Mouse (Mus musculus): ENCODE results near the gene Rgl2. TPM values are rescaled to one million over a fixed set of nuclear protein-coding genes. Genes with fewer than 3 reads are reported as not detected.
A peak's percentile ranks its signal among the peaks of the same experiment; 100 is the strongest.
"Not testable (repeated sequence)": the region's sequence is repeated elsewhere in the genome, so short reads cannot be mapped to it uniquely, and the experiment has no call there.

The Rgl2 gene
- total RNA-seq, 2 experiments from 2014 or later, result 38.2 to 58.3 TPM

DNA sequence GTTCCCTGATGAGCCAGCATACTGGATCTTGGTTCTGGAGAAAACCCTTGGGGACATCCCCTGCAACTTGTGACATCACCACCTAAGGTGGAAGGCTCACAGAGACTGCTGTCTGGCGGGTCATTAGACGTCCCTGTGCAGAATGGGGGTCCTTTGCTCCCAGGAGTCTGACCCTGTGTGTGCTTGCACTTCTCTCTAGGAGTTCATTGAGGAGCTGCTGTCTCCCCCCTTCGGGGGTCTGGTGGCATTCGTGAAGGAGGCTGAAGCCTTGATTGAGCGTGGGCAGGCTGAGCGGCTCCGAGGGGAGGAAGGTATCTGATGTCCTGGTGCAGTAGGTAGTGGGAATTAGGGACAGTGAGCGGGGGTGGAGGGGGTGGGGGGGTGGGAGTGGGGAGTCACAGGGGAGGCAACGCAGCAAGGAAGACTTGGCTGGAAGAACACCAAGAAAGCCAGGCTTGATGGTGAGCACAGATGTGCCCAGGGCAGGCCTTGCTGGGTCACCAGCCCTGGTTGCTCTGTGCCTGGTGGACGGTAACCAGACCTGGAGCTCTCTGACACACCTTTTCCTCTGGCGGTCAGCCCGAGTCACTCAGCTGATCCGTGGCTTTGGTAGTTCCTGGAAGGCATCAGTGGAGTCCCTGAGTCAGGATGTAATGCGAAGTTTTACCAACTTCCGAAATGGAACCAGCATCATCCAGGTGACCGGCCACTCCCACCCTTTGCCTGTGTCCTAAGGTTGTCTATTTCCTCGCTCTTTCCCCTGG is 35.9 kb downstream of the Rgl2 start:
- no peak for ATAC-seq (ENCODE audit: poor library complexity, severe bottlenecking)

DNA sequence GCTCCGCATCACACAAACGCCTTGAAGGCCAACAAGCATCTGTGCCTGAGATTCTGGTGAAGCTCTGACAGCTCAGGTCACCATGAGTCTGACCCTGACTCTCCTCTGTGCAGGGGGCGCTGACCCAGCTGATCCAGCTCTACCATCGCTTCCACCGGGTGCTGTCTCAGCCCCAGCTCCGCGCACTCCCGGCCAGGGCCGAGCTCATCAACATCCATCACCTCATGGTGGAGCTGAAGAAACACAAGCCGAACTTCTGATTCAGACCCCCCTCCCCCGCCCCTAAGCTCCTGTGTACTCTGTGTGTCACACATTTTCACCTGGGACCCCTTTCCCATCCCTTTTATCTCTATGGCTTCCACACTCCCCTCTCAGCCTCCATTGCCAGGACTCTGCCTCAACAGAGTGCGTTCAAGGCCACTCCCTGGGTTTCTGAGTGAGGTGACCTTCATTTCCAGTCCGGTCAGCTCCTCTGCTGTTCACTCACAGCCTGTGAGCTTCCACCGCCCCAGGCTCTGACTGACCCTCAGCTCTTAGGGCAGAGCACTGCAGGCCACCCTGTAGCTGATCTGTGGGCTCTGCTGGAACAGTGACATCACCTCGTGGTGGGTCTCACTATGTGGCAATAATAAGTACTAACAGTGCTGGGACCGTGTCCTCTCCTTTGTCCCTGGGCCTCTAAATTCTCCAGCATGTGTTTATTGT is 36.7 kb downstream of the Rgl2 start:
- ATAC-seq (ENCODE audit: poor library complexity, severe bottlenecking), result no peak

DNA sequence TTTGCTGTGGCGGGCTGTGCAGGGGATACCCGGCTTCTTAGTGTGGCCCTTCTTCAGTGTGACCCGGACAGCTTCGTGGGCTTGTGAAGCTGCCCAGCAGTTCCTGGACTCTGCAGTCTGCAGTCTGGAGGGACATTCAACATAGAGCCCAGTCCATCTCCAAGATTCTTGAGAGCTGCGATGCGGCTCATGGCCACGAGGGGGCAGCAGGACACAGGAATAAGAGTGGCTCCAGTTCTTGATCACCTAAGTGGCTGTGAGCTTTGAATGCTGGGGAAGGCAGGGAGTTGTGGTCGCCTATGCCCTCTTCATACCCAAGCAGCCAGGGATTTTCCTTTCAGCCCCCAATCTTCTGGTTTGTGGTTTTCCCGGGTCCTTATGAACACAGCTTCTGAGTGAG is 39.1 kb downstream of the Rgl2 start:
- peak; percentile 99 for ATAC-seq (ENCODE audit: poor library complexity, severe bottlenecking)

DNA sequence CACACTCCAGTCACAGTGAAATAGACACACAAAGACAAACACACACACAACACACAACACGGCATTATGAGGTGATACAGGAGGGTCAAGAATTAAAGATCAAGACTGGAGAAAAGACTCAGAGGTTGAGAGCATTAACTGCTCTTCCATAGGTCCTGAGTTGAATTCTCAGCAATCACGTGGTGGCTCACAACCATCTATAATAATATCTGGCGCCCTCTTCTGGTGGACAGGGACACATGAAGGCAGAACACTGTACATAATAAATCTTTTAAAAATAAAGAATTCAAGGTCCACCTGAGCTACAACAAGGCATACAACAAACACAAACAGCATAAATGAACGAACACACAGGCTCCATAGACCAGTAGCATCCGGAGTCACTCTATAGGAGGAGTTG is 39.6 kb downstream of the Rgl2 start:
- peak; percentile 23; the same call in 1 of the 2 replicates for ATAC-seq (ENCODE audit: poor library complexity, severe bottlenecking)

DNA sequence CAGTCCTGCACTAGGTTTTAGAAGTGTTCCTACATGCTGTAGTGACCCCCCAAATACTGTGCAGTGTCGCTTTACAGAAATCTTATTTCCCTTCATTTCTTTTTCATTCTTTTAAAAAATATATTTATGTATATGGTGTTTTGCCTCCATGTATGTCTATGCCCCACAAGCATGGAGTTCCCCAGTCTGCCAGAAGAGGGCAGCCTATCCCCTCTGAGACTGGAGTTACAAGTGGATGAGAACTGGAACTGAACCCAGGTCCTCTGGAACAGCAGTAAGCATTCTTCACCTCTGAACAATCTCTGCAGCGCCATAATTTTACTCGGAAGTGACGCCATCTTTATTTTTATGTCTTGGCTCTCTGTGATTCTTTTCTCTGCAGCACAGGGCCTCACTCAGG is 40.1 kb downstream of the Rgl2 start:
- no peak for ATAC-seq (ENCODE audit: poor library complexity, severe bottlenecking)

DNA sequence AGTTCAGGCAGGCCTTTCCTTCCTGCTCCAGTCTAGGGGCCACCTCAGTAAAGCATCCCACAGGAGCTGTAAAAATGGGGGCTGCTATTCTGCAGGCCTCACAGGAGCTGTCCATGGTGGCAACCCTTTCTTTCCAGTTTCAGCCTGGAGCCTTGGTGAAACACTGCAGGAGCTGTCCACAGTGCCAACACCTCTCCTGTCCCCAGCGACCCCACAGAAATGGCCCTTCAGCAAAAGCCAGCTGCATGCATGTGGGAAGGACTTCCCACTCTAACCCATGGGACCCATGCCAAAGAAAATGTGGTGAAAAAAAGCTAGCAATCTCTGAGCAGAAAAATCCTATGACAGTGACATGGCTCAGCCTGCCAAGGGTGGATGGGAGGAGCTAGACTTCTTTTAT is 43.3 kb downstream of the Rgl2 start:
- ATAC-seq (ENCODE audit: poor library complexity, severe bottlenecking), result no peak

DNA sequence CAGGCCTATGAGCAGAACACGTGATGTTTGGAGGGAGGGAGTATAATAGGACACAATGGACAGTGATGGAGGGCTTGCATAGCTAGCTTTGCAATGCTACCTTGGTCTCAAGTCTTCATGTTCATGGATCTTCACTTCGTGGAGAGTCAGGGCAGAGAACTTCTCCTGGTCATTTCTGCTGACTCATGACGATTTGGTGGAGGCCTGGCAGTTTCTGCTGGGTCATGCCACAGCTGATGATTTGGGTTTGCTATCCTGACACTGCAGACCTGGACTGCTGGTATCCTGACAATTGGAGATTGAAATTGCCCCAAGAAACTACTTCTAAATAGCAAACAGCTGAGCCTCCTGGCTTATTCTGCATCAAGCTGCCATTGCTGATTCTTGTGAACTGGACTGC is 44.2 kb downstream of the Rgl2 start:
- no peak for ATAC-seq (ENCODE audit: poor library complexity, severe bottlenecking)

DNA sequence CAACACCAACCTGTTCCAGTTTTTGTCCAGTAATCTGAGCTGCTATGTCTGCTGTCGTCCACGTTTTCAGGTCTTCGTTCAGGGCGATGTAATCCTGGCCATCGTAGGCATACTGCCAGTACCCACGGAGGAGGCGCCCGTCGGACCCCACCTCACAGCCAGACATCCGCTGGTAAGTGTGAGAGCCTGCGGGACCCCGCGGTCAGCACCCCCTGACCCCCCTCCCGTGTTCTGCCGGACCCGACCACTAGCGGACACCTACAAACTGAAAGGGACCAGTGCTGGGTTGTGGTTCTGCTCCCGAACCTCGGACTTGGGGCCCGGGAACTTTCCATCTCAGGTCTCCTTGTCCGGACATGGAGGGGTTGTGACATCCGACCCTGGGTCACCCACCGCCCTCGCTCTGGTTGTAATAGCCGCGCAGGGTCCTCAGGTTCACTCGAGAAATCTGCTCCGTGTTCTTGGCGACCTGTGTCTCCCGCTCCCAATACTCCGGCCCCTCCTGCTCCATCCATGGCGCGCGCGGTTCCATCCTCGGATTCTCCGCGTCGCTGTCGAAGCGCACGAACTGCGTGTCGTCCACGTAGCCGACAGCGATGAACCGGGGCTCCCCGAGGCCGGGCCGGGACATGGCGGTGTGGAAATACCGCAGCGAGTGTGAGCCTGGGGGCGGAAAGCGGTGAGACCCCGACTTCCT is 48.7 kb downstream of the Rgl2 start:
- ATAC-seq (ENCODE audit: poor library complexity, severe bottlenecking), result no peak

DNA sequence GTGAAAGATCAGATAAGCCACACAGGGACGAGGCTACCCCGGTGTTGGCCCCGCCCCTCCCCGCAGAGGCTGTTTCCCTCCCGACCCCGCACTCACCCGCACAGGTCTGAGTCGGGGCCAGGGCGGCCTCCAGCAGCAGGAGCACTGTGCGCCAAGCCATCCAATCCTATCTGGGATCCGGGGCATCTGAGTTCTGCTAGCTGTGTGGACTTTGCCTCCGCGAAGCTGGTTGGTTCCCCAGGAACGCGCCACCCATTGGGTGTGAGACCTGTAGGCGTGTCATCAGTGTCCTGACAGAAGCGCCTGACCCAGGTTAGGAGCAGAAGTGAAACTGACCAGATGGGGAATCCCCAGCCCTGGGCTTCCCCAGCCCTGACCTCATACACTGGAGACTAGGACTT is 49.3 kb downstream of the Rgl2 start:
- ATAC-seq (ENCODE audit: poor library complexity, severe bottlenecking), result peak; percentile 93

DNA sequence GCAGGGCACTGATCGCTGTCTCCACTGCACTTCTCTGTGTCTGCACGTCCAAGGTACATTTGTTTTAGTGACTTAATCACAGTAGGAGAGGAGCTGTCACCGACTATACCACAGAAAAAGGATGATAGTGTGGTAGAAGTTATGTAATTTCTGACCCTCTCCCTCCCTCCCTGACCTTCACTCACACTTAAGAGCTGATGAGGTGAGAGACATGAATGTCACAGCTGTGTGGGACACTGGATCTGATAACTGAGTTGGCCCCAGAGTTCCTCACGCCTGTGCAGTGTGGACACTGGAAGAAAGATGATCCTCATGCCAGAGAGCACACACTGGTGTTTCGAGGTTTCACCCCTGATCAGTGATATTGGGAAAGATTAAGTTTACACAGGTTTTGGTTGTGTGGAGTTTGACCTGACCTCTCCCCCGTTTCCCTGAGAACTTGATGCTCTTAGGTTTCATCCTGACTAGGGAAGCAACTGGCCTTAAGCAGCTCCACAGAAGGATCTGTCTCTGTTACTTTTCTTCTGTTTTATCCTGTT is 50.2 kb downstream of the Rgl2 start:
- ATAC-seq (ENCODE audit: poor library complexity, severe bottlenecking), result no peak

DNA sequence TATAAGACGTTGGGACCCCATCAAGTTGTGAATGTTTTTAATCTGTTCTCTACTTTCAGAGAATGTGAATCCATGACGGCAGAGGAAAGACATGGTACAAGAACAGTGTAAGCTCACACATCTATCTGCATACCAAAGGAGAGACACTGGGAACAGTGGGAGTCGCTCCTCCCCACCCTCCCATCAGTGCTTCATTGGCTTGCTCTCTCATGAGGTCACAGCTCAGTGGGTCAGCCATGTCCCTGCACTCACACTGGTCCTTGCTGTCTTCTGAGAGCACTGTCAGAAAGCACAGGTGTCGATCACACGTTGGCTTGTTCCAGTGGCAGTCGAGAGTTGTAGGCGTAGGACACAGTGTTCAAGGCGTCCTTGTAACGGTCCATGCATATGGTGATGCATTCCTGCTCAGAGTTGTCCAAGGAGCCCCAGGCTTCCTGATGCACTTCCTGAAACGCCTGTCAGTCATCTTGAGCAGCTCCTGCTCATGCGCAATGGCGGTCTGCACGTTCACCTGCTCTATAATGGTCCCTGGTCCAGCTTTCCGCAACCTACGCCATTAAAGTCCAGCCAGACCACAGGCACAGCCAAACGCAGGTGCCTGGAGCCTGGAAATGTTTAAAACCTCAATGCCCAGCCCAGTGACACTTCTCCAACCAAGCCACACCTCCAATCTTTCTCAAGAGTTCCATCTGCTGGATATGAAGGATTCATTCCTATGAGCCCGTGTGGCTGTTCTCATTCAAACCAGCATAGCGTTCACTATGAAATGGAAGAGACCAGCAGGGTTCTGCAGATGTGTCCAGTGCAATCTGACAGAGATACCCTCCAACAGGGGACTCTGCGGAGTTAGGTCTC is 51.1 kb downstream of the Rgl2 start:
- no peak for ATAC-seq (ENCODE audit: poor library complexity, severe bottlenecking)

DNA sequence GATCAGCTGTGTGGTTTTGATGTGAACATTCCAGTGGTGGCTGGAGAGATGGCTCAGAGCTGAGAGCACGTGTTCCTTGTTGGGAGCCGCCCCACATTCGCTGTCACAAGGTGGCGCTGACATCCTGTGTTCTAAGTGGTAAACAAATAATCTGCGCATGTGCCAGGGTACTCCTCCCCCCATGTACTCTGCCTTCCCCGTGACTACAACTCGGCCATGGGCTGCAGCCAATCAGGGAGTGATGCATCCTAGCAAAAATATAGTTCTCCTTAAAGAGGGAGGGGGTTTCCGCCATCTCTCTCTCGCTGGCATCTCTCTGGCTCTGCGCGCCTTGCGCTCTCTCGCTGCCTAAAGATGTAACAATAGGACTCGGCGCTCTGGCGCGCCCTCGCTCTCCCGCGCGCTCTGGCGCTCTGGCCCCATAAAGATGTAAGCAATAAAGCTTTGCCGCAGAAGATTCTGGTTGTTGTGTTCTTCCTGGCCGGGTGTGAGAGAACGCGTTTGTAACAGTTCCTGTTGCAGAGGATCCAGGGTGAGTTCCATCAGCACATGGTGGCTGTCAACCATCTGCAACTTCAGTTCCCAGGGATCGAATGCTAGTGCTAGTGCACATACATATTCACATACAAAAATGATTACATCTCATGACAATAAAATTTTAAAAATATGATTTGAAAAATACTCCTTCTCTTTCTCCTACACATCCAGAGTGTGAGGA is 52.0 kb downstream of the Rgl2 start:
- ATAC-seq (ENCODE audit: poor library complexity, severe bottlenecking), result peak; percentile 65

DNA sequence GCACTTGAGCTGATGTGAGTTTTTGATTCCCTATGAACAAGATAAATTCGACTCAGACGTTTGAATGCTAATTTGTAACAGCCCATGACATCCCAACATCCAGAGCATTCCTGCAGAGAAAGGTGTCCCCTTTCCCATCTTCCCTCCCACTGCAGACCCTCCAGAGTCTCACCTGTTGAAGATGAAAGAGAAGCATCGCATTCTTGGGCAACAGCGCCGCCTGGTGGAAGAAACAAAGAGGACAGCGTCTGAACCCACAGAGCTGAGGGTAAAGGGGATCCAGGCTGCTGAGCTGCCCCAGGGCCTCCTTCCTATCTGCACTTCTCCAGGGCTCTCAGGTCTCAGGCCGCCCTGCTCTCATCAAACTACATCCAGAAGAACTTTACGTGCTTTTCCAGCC is 52.8 kb downstream of the Rgl2 start:
- ATAC-seq (ENCODE audit: poor library complexity, severe bottlenecking), result not testable (repeated sequence)

Other genes starting within 250 kb of the Rgl2 start
- gene Hnrnpm, start 242.7 kb upstream of the Rgl2 start, total RNA-seq (2015), result 362 and 391 TPM in 2 replicates
- 264 and 265 TPM in 2 replicates for gene Hnrnpm, start 242.7 kb upstream of the Rgl2 start, total RNA-seq (2017)
- gene March2, start 210.9 kb upstream of the Rgl2 start, total RNA-seq (2015), result 51.4 and 64.2 TPM in 2 replicates
- gene March2, start 210.9 kb upstream of the Rgl2 start, total RNA-seq (2017), result 42.7 and 46.6 TPM in 2 replicates
- 94.0 and 104 TPM in 2 replicates for gene Rab11b, start 169.0 kb upstream of the Rgl2 start, total RNA-seq (2015)
- 26.7 and 41.1 TPM in 2 replicates for gene Rab11b, start 169.0 kb upstream of the Rgl2 start, total RNA-seq (2017)
- gene Angptl4, start 147.7 kb upstream of the Rgl2 start, total RNA-seq (2015), result 0.59 and 0.80 TPM in 2 replicates
- 0.33 and 0.73 TPM in 2 replicates for gene Angptl4, start 147.7 kb upstream of the Rgl2 start, total RNA-seq (2017)
- gene Kank3, start 119.0 kb upstream of the Rgl2 start, total RNA-seq (2015), result 12.3 and 16.2 TPM in 2 replicates
- 13.5 and 14.8 TPM in 2 replicates for gene Kank3, start 119.0 kb upstream of the Rgl2 start, total RNA-seq (2017)
- 875 and 928 TPM in 2 replicates for gene Rps28, start 105.0 kb upstream of the Rgl2 start, total RNA-seq (2015)
- gene Rps28, start 105.0 kb upstream of the Rgl2 start, total RNA-seq (2017), result 2,242 and 2,459 TPM in 2 replicates
- gene Ndufa7, start 105.0 kb upstream of the Rgl2 start, total RNA-seq (2015), result 150 and 160 TPM in 2 replicates
- 110 and 139 TPM in 2 replicates for gene Ndufa7, start 105.0 kb upstream of the Rgl2 start, total RNA-seq (2017)
- 2.5 and 4.0 TPM in 2 replicates for gene Cd320, start 86.5 kb upstream of the Rgl2 start, total RNA-seq (2015)
- gene Cd320, start 86.5 kb upstream of the Rgl2 start, total RNA-seq (2017), result 0.85 and 1.5 TPM in 2 replicates
- gene Gm7029, start 55.7 kb upstream of the Rgl2 start, total RNA-seq (2015), result not detected in 2 replicates
- not detected in 2 replicates for gene Gm7029, start 55.7 kb upstream of the Rgl2 start, total RNA-seq (2017)
- 9.0 and 12.9 TPM in 2 replicates for gene Kifc1, start 38.9 kb upstream of the Rgl2 start, total RNA-seq (2015)
- 40.1 and 41.3 TPM in 2 replicates for gene Kifc1, start 38.9 kb upstream of the Rgl2 start, total RNA-seq (2017)
- 4.9 and 9.8 TPM in 2 replicates for gene Platr17, start 24.4 kb upstream of the Rgl2 start, total RNA-seq (2015)
- 2.6 and 5.9 TPM in 2 replicates for gene Platr17, start 24.4 kb upstream of the Rgl2 start, total RNA-seq (2017)
- gene Daxx, start 20.1 kb upstream of the Rgl2 start, total RNA-seq (2015), result 42.1 and 49.7 TPM in 2 replicates
- gene Daxx, start 20.1 kb upstream of the Rgl2 start, total RNA-seq (2017), result 39.3 and 63.3 TPM in 2 replicates
- 99.7 and 105 TPM in 2 replicates for gene Tapbp, start 13.6 kb upstream of the Rgl2 start, total RNA-seq (2015)
- gene Tapbp, start 13.6 kb upstream of the Rgl2 start, total RNA-seq (2017), result 88.9 and 93.3 TPM in 2 replicates
- 13.7 and 14.0 TPM in 2 replicates for gene Zbtb22, start 13.6 kb upstream of the Rgl2 start, total RNA-seq (2015)
- 22.0 and 25.8 TPM in 2 replicates for gene Zbtb22, start 13.6 kb upstream of the Rgl2 start, total RNA-seq (2017)
- gene Pfdn6, start 10.8 kb downstream of the Rgl2 start, total RNA-seq (2015), result 84.1 and 88.3 TPM in 2 replicates
- gene Pfdn6, start 10.8 kb downstream of the Rgl2 start, total RNA-seq (2017), result 148 and 161 TPM in 2 replicates
- gene Wdr46, start 11.1 kb downstream of the Rgl2 start, total RNA-seq (2015), result 12.2 and 12.4 TPM in 2 replicates
- 21.6 and 23.7 TPM in 2 replicates for gene Wdr46, start 11.1 kb downstream of the Rgl2 start, total RNA-seq (2017)
- gene B3galt4, start 21.9 kb downstream of the Rgl2 start, total RNA-seq (2015), result 3.5 and 4.0 TPM in 2 replicates
- gene B3galt4, start 21.9 kb downstream of the Rgl2 start, total RNA-seq (2017), result 4.9 and 5.7 TPM in 2 replicates
- gene Vps52, start 26.3 kb downstream of the Rgl2 start, total RNA-seq (2015), result 15.7 and 17.7 TPM in 2 replicates
- gene Vps52, start 26.3 kb downstream of the Rgl2 start, total RNA-seq (2017), result 11.6 and 22.8 TPM in 2 replicates
- 2,016 and 2,115 TPM in 2 replicates for gene Rps18, start 26.5 kb downstream of the Rgl2 start, total RNA-seq (2015)
- gene Rps18, start 26.5 kb downstream of the Rgl2 start, total RNA-seq (2017), result 724 and 801 TPM in 2 replicates
- gene H2-K1, start 70.8 kb downstream of the Rgl2 start, total RNA-seq (2015), result 868 and 887 TPM in 2 replicates
- gene H2-K1, start 70.8 kb downstream of the Rgl2 start, total RNA-seq (2017), result 668 and 686 TPM in 2 replicates
- 5.3 and 6.7 TPM in 2 replicates for gene Ring1, start 95.1 kb downstream of the Rgl2 start, total RNA-seq (2015)
- 7.9 and 9.6 TPM in 2 replicates for gene Ring1, start 95.1 kb downstream of the Rgl2 start, total RNA-seq (2017)
- 67.7 and 84.3 TPM in 2 replicates for gene H2-Ke6, start 98.5 kb downstream of the Rgl2 start, total RNA-seq (2015)
- 34.6 and 35.5 TPM in 2 replicates for gene H2-Ke6, start 98.5 kb downstream of the Rgl2 start, total RNA-seq (2017)
- 5.4 and 6.4 TPM in 2 replicates for gene Slc39a7, start 102.1 kb downstream of the Rgl2 start, total RNA-seq (2015)
- 72.5 and 83.1 TPM in 2 replicates for gene Slc39a7, start 102.1 kb downstream of the Rgl2 start, total RNA-seq (2017)
- gene Rxrb, start 102.3 kb downstream of the Rgl2 start, total RNA-seq (2015), result 19.6 and 23.4 TPM in 2 replicates
- gene Rxrb, start 102.3 kb downstream of the Rgl2 start, total RNA-seq (2017), result 23.7 and 27.2 TPM in 2 replicates
- gene Col11a2, start 109.9 kb downstream of the Rgl2 start, total RNA-seq (2015), result 0.36 and 0.87 TPM in 2 replicates
- 1.2 and 1.5 TPM in 2 replicates for gene Col11a2, start 109.9 kb downstream of the Rgl2 start, total RNA-seq (2017)
- 10.0 and 10.8 TPM in 2 replicates for gene H2-Oa, start 162.8 kb downstream of the Rgl2 start, total RNA-seq (2015)
- 3.7 and 6.9 TPM in 2 replicates for gene H2-Oa, start 162.8 kb downstream of the Rgl2 start, total RNA-seq (2017)
- 172 and 189 TPM in 2 replicates for gene H2-DMa, start 190.0 kb downstream of the Rgl2 start, total RNA-seq (2015)
- gene H2-DMa, start 190.0 kb downstream of the Rgl2 start, total RNA-seq (2017), result 145 and 152 TPM in 2 replicates
- gene Brd2, start 193.1 kb downstream of the Rgl2 start, total RNA-seq (2015), result 287 and 312 TPM in 2 replicates
- 286 and 353 TPM in 2 replicates for gene Brd2, start 193.1 kb downstream of the Rgl2 start, total RNA-seq (2017)
- 8.9 and 9.6 TPM in 2 replicates for gene H2-DMb2, start 213.8 kb downstream of the Rgl2 start, total RNA-seq (2015)
- 12.4 and 18.3 TPM in 2 replicates for gene H2-DMb2, start 213.8 kb downstream of the Rgl2 start, total RNA-seq (2017)
- 105 and 109 TPM in 2 replicates for gene H2-DMb1, start 223.5 kb downstream of the Rgl2 start, total RNA-seq (2015)
- gene H2-DMb1, start 223.5 kb downstream of the Rgl2 start, total RNA-seq (2017), result 110 and 132 TPM in 2 replicates

Data from megakaryocyte, adult 5-6 weeks (primary cell).